Mouse (Mus musculus) ES-Bruce4 (cell line): ENCODE results near the gene Hdac5. TPM values are rescaled to one million over a fixed set of nuclear protein-coding genes. Genes with fewer than 3 reads are reported as not detected.

Source experiments
- H3K27ac ChIP-seq: 2 replicates; pipeline ENCODE4 v1.5.1; 2012; ENCODE audit warnings: low read length, inconsistent platforms; ENCODE audit not compliant: insufficient read depth
- H3K27me3 ChIP-seq: 2 replicates; pipeline ENCODE4 v1.6.1; 2012; ENCODE audit warnings: mild to moderate bottlenecking, low read length, inconsistent platforms; ENCODE audit not compliant: control insufficient read depth, poor library complexity, insufficient read depth, severe bottlenecking
- H3K36me3 ChIP-seq: 2 replicates; pipeline ENCODE4 v1.6.1; 2012; ENCODE audit warnings: inconsistent platforms, mild to moderate bottlenecking, low read length, moderate library complexity; ENCODE audit not compliant: control insufficient read depth, poor library complexity, insufficient read depth, severe bottlenecking
- H3K4me1 ChIP-seq: one replicate; pipeline ENCODE4 v1.8.1; 2011; ENCODE audit warnings: low read length; ENCODE audit not compliant: control insufficient read depth, insufficient read depth
- H3K4me3 ChIP-seq: 2 replicates; pipeline ENCODE4 v1.5.1; 2011; ENCODE audit warnings: low read depth, mild to moderate bottlenecking, low read length
- H3K9ac ChIP-seq: 2 replicates; pipeline ENCODE4 v1.6.1; 2012; ENCODE audit warnings: low read depth, mild to moderate bottlenecking, inconsistent platforms; ENCODE audit not compliant: poor library complexity, severe bottlenecking
- H3K9me3 ChIP-seq: replicated peaks from 2 replicates; pipeline ENCODE4 v1.6.1; 2012; ENCODE audit warnings: mild to moderate bottlenecking, low read length, inconsistent platforms; ENCODE audit not compliant: control insufficient read depth, poor library complexity, insufficient read depth, severe bottlenecking
- CTCF ChIP-seq: IDR thresholded peaks from one replicate; pipeline ENCODE4 v1.8.1; 2011; ENCODE audit warnings: low read depth, low read length
- EP300 ChIP-seq: IDR thresholded peaks from 2 replicates; pipeline ENCODE4 v1.6.1; 2011; ENCODE audit warnings: low read depth, low read length; ENCODE audit not compliant: insufficient read depth
- POLR2A ChIP-seq: IDR thresholded peaks from one replicate; pipeline ENCODE4 v1.8.1; 2011; ENCODE audit warnings: low read length; ENCODE audit not compliant: insufficient read depth
- polyA plus RNA-seq: library from polyadenylated mRNA; stranded (reverse); fragments of >200 nt; gene quantifications from 2 replicates; pipeline ENCODE4 v1.2.4, GENCODE M21; 2011; ENCODE audit warnings: low read depth; ENCODE audit not compliant: missing spikeins, insufficient read depth, insufficient read length

Hdac5 gene
- polyA plus RNA-seq, 1 experiment = 41.2 TPM

DNA sequence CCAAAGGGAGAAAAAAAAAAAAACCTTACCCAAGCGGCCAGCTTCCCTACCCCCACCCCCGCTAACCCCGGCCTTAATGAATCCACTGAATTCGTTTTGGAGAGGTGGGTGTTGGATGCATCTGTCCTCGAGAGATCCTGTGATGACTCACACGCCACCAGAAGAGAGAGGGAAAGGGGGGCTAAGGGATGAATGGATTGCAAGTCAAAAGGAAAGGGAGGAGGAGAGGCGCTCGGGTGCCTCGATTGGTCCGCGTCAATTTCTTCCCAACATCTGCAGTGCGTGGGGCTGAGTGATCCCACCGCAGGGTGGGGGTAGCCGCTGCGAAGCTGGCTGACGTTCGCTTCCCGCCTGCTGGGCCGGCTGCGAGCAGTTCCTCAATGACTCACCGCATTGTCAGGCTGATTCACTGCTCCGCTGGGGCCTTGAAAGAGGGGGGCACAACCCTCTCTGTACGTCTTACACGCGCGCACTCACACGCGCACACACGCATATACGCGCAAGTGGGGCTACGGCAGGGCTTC is 15.0 kb upstream of the Hdac5 start:
- Histone ChIP-seq H3K4me3 (peak overlapping the region; percentile 14; the same call in 1 of the 2 replicates), H3K27ac (no peak overlapping the region), H3K36me3 (no peaks in the 10 kb centered on the region), H3K9ac (0 out of 2 replicates have a peak overlapping the region, but pooled peaks have one; percentile 4), H3K27me3 (no peaks in the 10 kb centered on the region), H3K9me3 (no peaks in the 10 kb centered on the region), H3K4me1 (no peaks in the 10 kb centered on the region)
- no peak for TF ChIP-seq POLR2A
- TF ChIP-seq CTCF = no peak
- peak; percentile 79; the same call in 1 of the 2 replicates for TF ChIP-seq EP300

DNA sequence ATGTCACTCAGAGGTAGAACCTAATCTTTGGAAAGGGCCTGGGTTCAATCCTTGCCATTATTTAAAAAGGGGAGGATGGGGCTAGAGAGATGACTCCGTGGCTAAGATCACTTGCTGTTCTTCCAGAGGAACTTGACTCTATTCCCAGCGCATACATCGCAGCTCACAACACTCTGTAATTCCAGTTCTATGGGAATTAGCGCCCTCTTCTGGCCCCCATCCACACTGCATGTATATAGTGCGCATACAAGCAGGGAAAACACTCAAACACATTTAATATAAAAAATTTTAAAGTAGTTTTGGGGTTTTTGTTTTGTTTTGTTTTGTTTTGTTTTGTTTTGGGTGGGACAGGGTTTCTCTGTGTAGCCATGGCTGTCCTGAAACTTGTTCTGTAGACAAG is 11.9 kb upstream of the Hdac5 start:
- Histone ChIP-seq H3K27ac (no peak overlapping the region), H3K4me1 (no peaks in the 10 kb centered on the region), H3K36me3 (no peaks in the 10 kb centered on the region), H3K27me3 (no peaks in the 10 kb centered on the region), H3K4me3 (no peak overlapping the region), H3K9ac (no peak overlapping the region), H3K9me3 (no peaks in the 10 kb centered on the region)
- TF ChIP-seq CTCF (peak; percentile 20), POLR2A (no peak)

DNA sequence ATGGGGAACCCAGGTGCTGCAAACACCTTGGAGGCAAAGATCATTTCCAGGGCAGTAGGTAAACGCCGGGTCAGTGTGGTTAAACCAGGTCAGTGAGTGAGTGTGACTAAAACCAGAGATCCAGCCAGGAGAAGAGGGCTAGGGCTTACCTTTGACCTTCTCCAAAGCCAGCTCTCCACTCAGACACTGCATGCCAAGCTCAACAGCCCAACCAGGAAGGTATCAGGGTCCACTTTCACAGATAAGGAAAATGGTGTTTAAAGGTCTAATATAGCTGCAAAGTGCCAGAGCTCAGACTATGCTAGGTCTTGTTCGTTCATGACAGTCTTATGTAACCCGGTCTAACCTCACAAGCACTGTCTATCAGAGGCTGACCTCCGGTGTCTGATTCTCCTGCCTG is 11.3 kb upstream of the Hdac5 start:
- no peak overlapping the region for H3K4me3 ChIP-seq
- no peak overlapping the region for H3K9ac ChIP-seq
- H3K27ac ChIP-seq = no peak overlapping the region
- H3K36me3 ChIP-seq = no peaks in the 10 kb centered on the region
- H3K9me3 ChIP-seq = no peaks in the 10 kb centered on the region
- no peaks in the 10 kb centered on the region for H3K4me1 ChIP-seq
- H3K27me3 ChIP-seq = no peaks in the 10 kb centered on the region
- TF ChIP-seq POLR2A (no peak), CTCF (no peak)

DNA sequence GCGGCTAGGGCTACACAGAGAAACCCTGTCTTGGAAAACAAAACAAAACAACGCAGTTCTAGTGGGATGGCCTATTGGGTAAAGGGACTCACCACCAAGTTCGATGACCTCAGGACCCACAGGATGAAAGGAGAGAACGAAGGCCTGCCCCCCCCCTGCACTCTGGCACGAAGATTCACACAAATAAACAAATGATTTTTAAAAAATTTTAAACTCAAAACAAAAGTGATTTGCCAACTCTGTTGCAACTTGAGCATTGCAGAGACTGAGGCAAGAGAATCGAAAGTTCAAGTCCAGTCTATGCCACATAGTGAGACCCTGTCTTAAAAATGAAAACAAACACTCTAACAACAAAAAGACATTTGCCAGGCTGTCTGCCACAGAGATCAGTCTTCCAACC is 10.7 kb upstream of the Hdac5 start:
- no peaks in the 10 kb centered on the region for H3K9me3 ChIP-seq
- H3K9ac ChIP-seq = no peak overlapping the region
- no peak for TF ChIP-seq POLR2A
- TF ChIP-seq CTCF = no peak
- no peak for TF ChIP-seq EP300
- H3K36me3 ChIP-seq = no peaks in the 10 kb centered on the region
- no peak overlapping the region for H3K4me3 ChIP-seq
- no peak overlapping the region for H3K27ac ChIP-seq
- no peaks in the 10 kb centered on the region for H3K4me1 ChIP-seq
- H3K27me3 ChIP-seq = no peaks in the 10 kb centered on the region

DNA sequence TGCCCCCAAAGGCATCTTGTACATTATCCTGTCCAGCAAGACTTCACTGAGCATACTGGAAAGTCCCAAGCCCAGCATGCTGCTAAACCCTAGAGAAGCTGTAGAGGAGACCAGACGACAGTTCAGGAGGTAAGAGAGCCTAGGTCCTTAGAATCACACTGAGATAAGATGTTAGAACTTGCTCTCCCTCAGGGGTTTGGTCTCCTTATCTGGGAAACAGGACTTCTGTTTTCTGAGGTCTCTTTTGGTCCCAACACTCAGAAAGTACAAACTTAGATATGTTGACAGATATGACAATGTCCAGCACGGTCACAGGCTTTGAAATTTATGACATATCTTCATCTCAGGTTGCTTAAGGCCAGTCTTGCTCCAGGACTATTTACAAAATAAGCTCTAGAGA is 6.1 kb upstream of the Hdac5 start:
- TF ChIP-seq CTCF (no peak), EP300 (no peak), POLR2A (no peak)
- H3K4me3 ChIP-seq = no peak overlapping the region

DNA sequence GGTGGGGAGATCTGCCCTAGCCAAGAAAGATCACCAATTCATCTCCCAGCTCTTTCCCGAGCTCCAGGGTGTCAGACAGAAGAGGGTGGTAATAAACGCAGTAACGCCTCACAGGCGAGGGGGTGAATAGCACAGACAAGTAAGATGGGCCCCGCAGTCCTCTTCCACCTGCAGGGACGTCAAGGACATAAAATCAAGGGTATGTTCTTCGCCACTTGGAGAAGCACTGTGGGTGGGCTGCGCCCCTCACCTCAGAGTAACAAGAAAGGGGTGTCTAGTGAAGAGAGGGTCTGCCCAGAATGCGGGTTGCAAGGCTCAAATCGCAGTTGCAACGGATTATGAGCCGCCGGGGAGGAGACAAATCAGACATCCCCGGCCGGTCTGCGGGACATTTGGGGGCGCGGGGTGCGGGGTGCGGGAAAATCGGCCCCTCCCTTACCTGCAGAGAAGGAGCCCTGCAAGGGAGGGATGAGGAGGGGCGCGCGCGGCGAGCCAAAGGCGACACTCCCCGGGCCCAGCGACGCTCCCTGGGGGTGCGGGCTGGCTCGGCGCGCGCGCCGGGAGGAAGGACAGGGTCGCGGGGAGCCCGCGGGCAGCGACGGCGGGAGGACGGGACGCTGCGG is 524 bp downstream of the Hdac5 start:
- Histone ChIP-seq H3K4me3 (peak overlapping the region; percentile 89), H3K9ac (peak overlapping the region; percentile 83), H3K9me3 (no peaks in the 10 kb centered on the region), H3K4me1 (peaks cover 10% of the 10 kb centered on the region), H3K36me3 (no peaks in the 10 kb centered on the region), H3K27ac (no peak overlapping the region), H3K27me3 (no peaks in the 10 kb centered on the region)
- TF ChIP-seq POLR2A = no peak
- no peak for TF ChIP-seq EP300

More for the DNA sequence above, 6.1 kb upstream of the Hdac5 start:
- Histone ChIP-seq H3K9me3 (no peaks in the 10 kb centered on the region), H3K27ac (no peak overlapping the region), H3K36me3 (no peaks in the 10 kb centered on the region), H3K4me1 (no peaks in the 10 kb centered on the region), H3K9ac (no peak overlapping the region), H3K27me3 (no peaks in the 10 kb centered on the region)
